Mouse (Mus musculus) liver, embryonic 15.5 days (tissue): ENCODE measurements around the gene Smco1. TPM values are rescaled to one million over a fixed set of nuclear protein-coding genes. Genes with fewer than 3 reads are reported as not detected.
"Not testable (repeated sequence)": the region's sequence is repeated elsewhere in the genome, so short reads cannot be mapped to it uniquely, and the experiment has no call there.

Experiments
- ATAC-seq: fragments of 200-750 bp; cut with Nextera tagmentation; 2 replicates; pipeline ENCODE4 v1.8.0; 2017; ENCODE audit warnings: moderate number of reproducible peaks, mild to moderate bottlenecking, moderate library complexity; ENCODE audit not compliant: insufficient read depth
- H3K27ac ChIP-seq: fragments of 300-500 bp; sonication (generic); replicated peaks from 2 replicates; pipeline ENCODE4 v1.5.1; 2015; ENCODE audit warnings: mild to moderate bottlenecking, inconsistent platforms
- H3K27me3 ChIP-seq: fragments of 300-500 bp; sonication (generic); 2 replicates; pipeline ENCODE4 v1.6.1; 2015; ENCODE audit warnings: mild to moderate bottlenecking, inconsistent platforms
- H3K36me3 ChIP-seq: fragments of 300-500 bp; sonication (generic); replicated peaks from 2 replicates; pipeline ENCODE4 v1.6.1; 2015; ENCODE audit warnings: moderate library complexity, mild to moderate bottlenecking, inconsistent platforms
- H3K4me1 ChIP-seq: fragments of 300-500 bp; sonication (generic); replicated peaks from 2 replicates; pipeline ENCODE4 v1.6.1; 2015; ENCODE audit warnings: inconsistent platforms
- H3K4me2 ChIP-seq: fragments of 300-500 bp; sonication (generic); 2 replicates; pipeline ENCODE4 v1.6.1; 2015; ENCODE audit warnings: moderate library complexity, mild to moderate bottlenecking, inconsistent platforms
- H3K4me3 ChIP-seq: fragments of 300-500 bp; sonication (generic); replicated peaks from 2 replicates; pipeline ENCODE4 v1.5.1; 2015; ENCODE audit warnings: mild to moderate bottlenecking, inconsistent platforms
- H3K9ac ChIP-seq: fragments of 300-500 bp; sonication (generic); 2 replicates; pipeline ENCODE4 v1.6.1; 2015; ENCODE audit warnings: moderate library complexity, mild to moderate bottlenecking, inconsistent platforms
- H3K9me3 ChIP-seq: fragments of 300-500 bp; sonication (generic); replicated peaks from 2 replicates; pipeline ENCODE4 v1.6.1; 2016; ENCODE audit warnings: inconsistent platforms
- WGBS: fragments of 180-500 bp; shearing (Covaris S2); methylation state at CpG from one replicate; pipeline ENCODE4 v1.1.7; 2015; ENCODE audit warnings: mixed read lengths; ENCODE audit not compliant: insufficient replicate concordance; 5-methylcytosine and 5-hydroxymethylcytosine counted together
- polyA plus RNA-seq: library from polyadenylated mRNA; unstranded; fragments of >200 nt; fragmentation: Nextera tagmentation; extraction: Ambion mirVana; gene quantifications from 2 replicates; pipeline ENCODE4 v1.2.1, GENCODE M21; 2015

Gene Smco1
- not detected in 2 replicates for polyA plus RNA-seq

DNA sequence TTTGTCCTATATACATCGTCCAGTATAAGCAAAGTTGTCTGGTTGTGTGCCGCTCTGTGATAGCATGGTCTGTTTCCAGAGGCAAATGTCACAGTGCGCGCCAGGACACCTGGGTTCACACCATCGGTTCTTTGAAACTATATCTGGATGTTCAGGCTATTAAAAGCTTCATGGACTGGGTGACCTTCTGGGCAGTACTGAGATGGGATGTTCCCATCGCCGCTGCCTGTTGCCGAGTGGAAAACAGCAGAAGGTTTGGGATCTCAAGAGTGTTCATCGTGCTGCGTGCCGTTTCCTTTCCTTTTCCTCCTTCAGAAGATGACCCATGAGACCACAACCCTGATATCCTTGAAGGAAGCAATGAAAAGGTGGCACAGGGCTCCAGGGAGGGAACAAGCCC, at the start of gene Smco1:
Smco1 (plus strand) TSS at position 178 of the 400 bp plus-strand sequence.
- Histone ChIP-seq H3K9ac (no peak within 1 kb of the TSS), H3K27ac (no peak within 1 kb of the TSS), H3K27me3 (peaks cover 4% of the 10 kb centered on the region; the same call in 1 of the 2 replicates), H3K36me3 (no peaks in the 10 kb centered on the region), H3K4me1 (peaks cover 4% of the 10 kb centered on the region; the same call in 1 of the 2 replicates), H3K9me3 (no peaks in the 10 kb centered on the region), H3K4me3 (no peak within 1 kb of the TSS), H3K4me2 (no peak within 1 kb of the TSS)
- WGBS: 75% methylated on average over 11 of the region's 11 CpGs
- ATAC-seq: no peak

DNA sequence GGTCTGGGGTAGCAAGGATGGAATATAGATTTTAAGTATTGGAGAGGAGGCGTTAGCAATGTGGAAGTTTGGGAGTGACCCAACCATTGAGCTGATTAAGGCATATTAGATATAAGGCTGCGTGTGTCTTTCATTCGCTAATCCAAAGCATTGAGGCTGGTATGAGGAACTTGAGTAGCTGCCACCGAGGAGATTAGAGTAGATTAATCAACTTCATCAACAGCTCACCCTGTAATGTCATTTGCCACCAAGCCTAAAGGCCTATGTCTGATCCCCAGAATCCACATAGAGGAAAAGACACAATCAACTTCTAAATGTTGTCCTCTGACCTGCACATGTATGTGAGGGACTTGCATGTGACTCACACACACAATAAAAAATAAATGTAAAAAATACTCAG, 49.5 kb upstream of the Smco1 start:
- no peak overlapping the region for H3K4me3 ChIP-seq
- H3K27me3 ChIP-seq: no peaks in the 10 kb centered on the region
- no peaks in the 10 kb centered on the region for H3K36me3 ChIP-seq
- no peak overlapping the region for H3K9ac ChIP-seq
- H3K4me1 ChIP-seq: no peaks in the 10 kb centered on the region
- no peaks in the 10 kb centered on the region for H3K9me3 ChIP-seq
- ATAC-seq: no peak
- no peak overlapping the region for H3K4me2 ChIP-seq
- H3K27ac ChIP-seq: no peak overlapping the region
- WGBS: 54% methylated on average over 4 of the region's 4 CpGs

DNA sequence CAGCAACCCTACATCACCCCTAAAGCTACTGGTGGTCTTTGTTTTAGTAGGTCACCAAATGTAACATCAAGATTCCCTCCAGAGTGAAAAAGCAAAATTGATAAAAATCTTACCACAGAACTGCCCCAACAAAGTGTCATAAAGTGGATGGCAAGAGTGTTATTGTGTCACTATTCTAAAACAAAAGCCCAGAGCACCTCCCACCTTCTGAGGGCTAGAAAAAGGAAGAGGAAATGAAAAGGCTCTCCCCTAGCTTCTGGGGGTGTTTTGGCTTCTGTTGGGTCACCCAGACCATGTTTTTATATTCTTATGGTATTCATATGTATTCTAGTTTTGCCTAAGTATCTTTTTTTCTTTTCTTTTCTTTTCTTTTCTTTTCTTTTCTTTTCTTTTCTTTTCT, 48.9 kb upstream of the Smco1 start:
- Histone ChIP-seq H3K4me1 (no peaks in the 10 kb centered on the region), H3K4me2 (no peak overlapping the region), H3K27ac (no peak overlapping the region), H3K36me3 (no peaks in the 10 kb centered on the region), H3K9ac (no peak overlapping the region), H3K4me3 (no peak overlapping the region), H3K9me3 (no peaks in the 10 kb centered on the region), H3K27me3 (no peaks in the 10 kb centered on the region)
- no peak for ATAC-seq

DNA sequence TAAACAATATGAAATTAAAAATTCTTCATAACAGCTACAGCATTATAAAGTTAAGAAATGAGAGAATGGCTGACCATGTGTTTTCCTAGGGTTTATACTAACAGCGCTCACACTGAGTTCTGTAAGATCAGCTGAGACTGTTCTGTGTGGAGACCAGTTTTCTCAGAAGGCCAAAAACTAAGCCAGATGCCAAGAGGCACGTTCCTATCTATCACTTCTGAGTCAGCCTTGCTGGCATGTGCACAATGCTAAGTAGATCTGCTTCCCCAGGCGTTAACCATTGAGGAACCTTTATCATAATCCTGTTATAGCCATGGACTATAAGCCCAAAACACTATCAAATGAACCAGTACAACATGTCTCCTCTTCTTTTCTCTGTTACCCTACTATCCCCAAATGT, 39.2 kb upstream of the Smco1 start:
- not testable (repeated sequence) for H3K4me2 ChIP-seq, H3K9me3 ChIP-seq, H3K9ac ChIP-seq, H3K4me1 ChIP-seq, H3K4me3 ChIP-seq, H3K27me3 ChIP-seq, H3K27ac ChIP-seq, ATAC-seq
- 72% methylated on average over 3 of the region's 3 CpGs for WGBS
- peaks cover 43% of the 10 kb centered on the region for H3K36me3 ChIP-seq

DNA sequence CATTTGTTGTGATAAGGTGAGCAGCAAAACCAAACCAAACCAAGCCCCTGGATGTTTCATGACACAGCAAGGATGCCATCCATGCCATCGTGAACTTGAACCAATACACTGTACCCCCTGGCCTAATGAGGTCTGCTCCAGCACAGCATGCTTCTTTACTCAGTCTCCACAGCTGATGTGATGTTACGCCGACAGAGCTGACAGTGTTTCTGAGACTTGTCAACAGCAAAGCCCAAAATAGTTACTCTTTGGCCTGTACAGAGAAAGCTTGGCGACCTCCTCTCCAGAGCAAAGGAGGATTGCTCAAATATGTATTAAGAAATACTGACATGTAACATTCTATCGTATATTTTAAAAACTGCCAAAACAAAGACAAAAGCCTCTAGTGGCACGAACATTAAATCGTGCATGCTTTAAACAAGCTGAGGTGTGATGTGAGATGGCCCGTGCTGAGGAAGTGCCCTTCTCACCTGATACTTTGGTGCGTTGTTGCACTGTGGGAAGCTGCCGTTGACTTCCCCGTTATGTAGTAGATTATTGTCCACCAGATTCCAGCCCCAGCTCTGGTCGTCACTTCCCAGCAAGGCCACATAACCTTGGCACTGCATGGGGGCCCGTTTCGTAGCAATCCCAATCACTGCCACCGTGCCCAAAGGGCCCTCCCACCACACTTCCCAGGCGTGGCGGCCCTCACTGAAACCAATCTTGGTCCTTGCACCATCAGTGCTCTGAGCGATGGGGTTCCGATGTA, 33.2 kb upstream of the Smco1 start:
- Histone ChIP-seq H3K9me3 (no peaks in the 10 kb centered on the region), H3K4me3 (no peak overlapping the region), H3K27ac (no peak overlapping the region), H3K4me2 (no peak overlapping the region), H3K4me1 (peaks cover 9% of the 10 kb centered on the region), H3K36me3 (peaks cover 45% of the 10 kb centered on the region), H3K9ac (no peak overlapping the region), H3K27me3 (no peaks in the 10 kb centered on the region)
- WGBS: 82% methylated on average over 19 of the region's 19 CpGs
- ATAC-seq: no peak

DNA sequence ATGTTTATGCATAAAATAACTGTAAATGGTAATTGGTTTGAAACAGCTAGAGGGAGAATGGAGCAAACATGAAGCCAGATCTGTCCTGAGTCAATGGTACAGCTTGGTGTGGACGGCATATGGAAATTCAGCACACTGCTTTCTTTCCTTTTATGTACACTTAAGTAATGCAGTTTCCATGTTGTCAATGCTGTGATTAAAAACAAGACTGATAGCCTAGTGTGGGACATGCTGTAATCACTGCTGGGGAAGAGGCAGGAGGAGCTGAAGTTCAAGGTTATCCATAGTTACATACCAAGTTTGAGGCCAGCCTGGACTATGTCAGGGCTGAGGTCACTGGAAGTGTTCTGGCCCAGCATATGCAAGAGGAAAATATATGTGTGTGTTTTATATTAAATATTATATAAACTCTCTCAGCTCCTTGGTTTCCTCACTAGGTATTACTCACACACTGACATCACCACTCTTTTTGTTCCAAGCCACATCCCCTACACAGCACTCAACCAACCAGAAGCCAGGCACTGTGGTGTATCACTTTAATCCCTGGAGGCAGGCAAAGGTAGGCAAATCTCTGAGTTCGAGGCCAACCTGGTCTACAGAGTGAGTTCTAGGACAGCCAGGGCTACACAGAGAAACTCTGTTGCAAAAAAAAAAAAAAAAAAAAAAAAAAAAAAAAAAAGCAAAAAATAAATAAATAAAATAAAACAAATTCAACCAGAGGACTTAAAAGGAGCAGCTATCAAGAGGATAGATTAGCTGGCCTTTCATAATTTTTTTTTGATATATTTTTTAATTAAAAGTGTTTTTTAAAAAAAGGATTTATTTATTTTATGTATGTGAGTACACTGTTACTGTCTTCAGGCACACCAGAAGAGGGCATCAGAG, 31.6 kb upstream of the Smco1 start:
- Histone ChIP-seq H3K27ac (no peak overlapping the region), H3K27me3 (no peaks in the 10 kb centered on the region)
- ATAC-seq: no peak

DNA sequence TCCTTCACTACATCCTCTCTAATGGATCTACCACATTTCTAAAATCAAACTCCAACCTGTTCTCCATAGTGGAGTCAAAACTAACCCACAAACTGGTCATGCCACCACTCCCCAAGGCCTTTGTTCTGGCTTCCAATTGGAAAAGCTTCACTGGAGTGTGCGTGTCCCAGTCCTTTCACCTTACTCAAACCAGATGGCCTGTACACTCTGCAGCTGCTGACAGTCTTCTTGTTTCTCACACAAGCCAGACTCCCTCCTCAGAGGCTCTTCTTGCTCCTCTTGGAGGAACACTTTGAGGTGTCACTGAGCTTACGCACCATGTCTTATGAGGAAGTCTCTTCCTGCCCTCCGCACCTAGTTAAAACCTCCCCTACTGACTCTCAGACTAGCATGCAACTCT, 27.4 kb upstream of the Smco1 start:
- H3K9me3 ChIP-seq: no peaks in the 10 kb centered on the region
- H3K27ac ChIP-seq: no peak overlapping the region
- H3K4me2 ChIP-seq: no peak overlapping the region; the same call in 1 of the 2 replicates

More for the DNA sequence above, 31.6 kb upstream of the Smco1 start:
- no peak overlapping the region for H3K9ac ChIP-seq
- 77% methylated on average over 2 of the region's 2 CpGs for WGBS
- H3K4me1 ChIP-seq: peaks cover 20% of the 10 kb centered on the region
- H3K36me3 ChIP-seq: peaks cover 30% of the 10 kb centered on the region
- H3K4me3 ChIP-seq: no peak overlapping the region
- no peak overlapping the region for H3K4me2 ChIP-seq
- no peaks in the 10 kb centered on the region for H3K9me3 ChIP-seq

DNA sequence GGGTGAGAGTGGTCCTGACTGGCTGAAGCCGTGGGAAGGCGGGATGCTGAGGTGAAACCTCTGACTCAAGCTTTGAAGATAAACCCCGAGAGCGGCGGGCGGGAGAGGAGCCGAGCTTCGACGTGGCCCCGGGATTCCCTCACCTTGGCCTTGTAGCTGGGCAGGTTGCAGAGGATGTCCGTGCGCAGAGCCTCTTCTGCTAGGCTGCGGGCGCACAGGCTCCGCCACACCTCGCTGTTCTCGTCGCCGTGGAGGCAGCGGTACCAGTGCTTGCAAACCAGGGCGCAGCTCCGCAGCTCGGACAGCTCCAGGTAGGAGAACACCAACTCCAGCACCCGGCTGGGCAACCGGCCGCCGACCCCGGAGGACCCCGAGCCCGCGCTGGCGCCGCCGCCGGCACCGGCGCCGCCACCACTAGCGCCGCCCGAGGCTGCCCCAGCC, 24.9 kb upstream of the Smco1 start:
- Histone ChIP-seq H3K9me3 (no peaks in the 10 kb centered on the region), H3K9ac (peak overlapping the region; percentile 97), H3K4me1 (peaks cover 42% of the 10 kb centered on the region), H3K27ac (peak overlapping the region; percentile 98), H3K4me3 (peak overlapping the region; percentile 91), H3K27me3 (no peaks in the 10 kb centered on the region), H3K36me3 (0 out of 2 replicates have a peak, but pooled peaks cover 2% of the 10 kb centered on the region), H3K4me2 (peak overlapping the region; percentile 89)
- peak; percentile 38 for ATAC-seq
- WGBS: under 1% methylated on average over 40 of the region's 41 CpGs

More for the DNA sequence above, 27.4 kb upstream of the Smco1 start:
- no peak for ATAC-seq
- WGBS: 88% methylated on average over 3 of the region's 3 CpGs
- Histone ChIP-seq H3K4me3 (no peak overlapping the region), H3K36me3 (peaks cover 5% of the 10 kb centered on the region), H3K9ac (no peak overlapping the region), H3K4me1 (peaks cover 47% of the 10 kb centered on the region), H3K27me3 (no peaks in the 10 kb centered on the region)

DNA sequence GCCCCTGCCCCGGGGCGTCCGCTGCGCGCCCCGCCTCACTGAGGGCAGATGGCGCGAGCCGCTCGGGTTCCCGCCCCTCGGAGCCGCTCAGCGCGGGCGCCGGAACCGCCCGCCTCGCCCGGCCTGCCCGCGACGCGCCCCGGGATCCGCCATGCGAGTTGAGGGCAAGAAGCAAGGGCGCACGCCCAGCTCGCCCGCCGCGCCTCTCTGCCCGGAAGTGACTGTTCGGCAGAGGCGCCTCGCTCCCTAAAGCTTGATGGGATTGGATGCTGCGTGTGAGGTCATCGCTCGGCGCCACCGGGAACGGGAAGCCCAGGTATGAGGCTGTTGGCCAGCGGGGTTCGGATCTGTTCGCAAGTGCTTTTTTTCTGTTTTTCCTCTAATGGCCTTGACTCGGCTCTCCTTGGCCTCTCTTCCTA, 24.3 kb upstream of the Smco1 start, which contains the start of the genes Fbxo45 and Wdr53:
Fbxo45 (minus strand) TSS at position 207 of the 419 bp plus-strand sequence.
Wdr53 (plus strand) TSS at position 276 of the 419 bp plus-strand sequence.
- peak within 1 kb of the TSS; percentile 97 for H3K9ac ChIP-seq
- H3K27me3 ChIP-seq: no peaks in the 10 kb centered on the region
- H3K4me3 ChIP-seq: peak within 1 kb of the TSS; percentile 91
- no peaks in the 10 kb centered on the region for H3K9me3 ChIP-seq
- under 1% methylated on average over 48 of the region's 48 CpGs for WGBS
- peaks cover 40% of the 10 kb centered on the region for H3K4me1 ChIP-seq
- H3K27ac ChIP-seq: peak within 1 kb of the TSS; percentile 98
- peaks cover 5% of the 10 kb centered on the region; the same call in 1 of the 2 replicates for H3K36me3 ChIP-seq
- H3K4me2 ChIP-seq: peak within 1 kb of the TSS; percentile 89
- ATAC-seq: peak; percentile 99

DNA sequence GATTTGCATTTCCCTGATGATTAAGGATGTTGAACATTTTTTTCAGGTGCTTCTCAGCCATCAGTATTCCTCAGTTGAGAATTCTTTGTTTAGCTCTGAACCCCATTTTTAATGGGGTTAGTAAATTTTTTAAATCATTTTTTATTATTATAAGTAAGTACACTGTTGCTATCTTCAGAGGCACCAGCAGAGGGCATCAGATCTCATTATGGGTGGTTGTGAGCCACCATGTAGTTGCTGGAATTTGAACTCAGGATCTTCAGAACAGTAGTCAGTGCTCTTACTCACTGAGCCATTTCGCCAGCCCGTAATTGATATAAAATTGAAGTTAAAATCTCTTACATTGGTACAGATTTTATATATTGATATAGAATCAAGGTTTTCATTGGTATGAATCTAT, 7.0 kb upstream of the Smco1 start:
- H3K4me1 ChIP-seq, H3K27ac ChIP-seq, H3K9me3 ChIP-seq, H3K36me3 ChIP-seq, H3K9ac ChIP-seq, H3K4me2 ChIP-seq, H3K4me3 ChIP-seq, H3K27me3 ChIP-seq, ATAC-seq: not testable (repeated sequence)
- WGBS: 56% methylated on average over 2 of the region's 2 CpGs

DNA sequence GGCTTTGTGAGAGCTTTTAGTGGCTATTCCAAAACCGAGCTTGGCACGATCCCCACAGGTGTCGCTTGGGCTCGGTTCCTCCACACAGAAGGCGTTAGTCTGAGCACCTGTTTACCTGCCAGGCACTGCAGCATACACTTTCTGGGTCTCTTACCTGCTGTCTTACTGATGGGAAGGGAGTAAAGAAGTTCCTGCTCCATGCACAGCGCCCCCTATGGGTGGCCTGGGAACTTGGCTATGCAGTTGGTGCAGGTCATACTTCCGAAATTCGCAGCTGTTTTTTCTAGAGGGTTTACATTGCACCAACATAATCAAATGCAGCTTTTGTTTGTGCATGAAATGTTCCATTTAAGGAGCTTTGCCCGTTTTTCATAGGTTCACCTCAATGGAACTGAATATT, 2.1 kb downstream of the Smco1 start:
- Histone ChIP-seq H3K9me3 (no peaks in the 10 kb centered on the region), H3K9ac (no peak overlapping the region), H3K4me2 (no peak overlapping the region), H3K4me1 (peaks cover 12% of the 10 kb centered on the region), H3K27ac (no peak overlapping the region), H3K36me3 (no peaks in the 10 kb centered on the region), H3K27me3 (no peaks in the 10 kb centered on the region), H3K4me3 (no peak overlapping the region)
- no peak for ATAC-seq
- WGBS: 59% methylated on average over 9 of the region's 9 CpGs
